Mouse (Mus musculus) myocyte (in vitro differentiated cells): ENCODE results near the gene Kctd17. TPM values are rescaled to one million over a fixed set of nuclear protein-coding genes. Genes with fewer than 3 reads are reported as not detected.

Experiments
- H3K27me3 ChIP-seq: one replicate; pipeline ENCODE4 v1.6.1; 2011; ENCODE audit not compliant: control insufficient read depth, insufficient read depth, insufficient read length
- H3K36me3 ChIP-seq: one replicate; pipeline ENCODE4 v1.6.1; 2011; ENCODE audit not compliant: control insufficient read depth, insufficient read depth
- H3K4me2 ChIP-seq: one replicate; pipeline ENCODE4 v1.6.1; 2011; ENCODE audit warnings: low read depth, control low read depth
- H3K4me3 ChIP-seq: one replicate; pipeline ENCODE4 v1.5.1; 2011; ENCODE audit warnings: mild to moderate bottlenecking, control low read depth, moderate library complexity
- H3K79me2 ChIP-seq: one replicate; pipeline ENCODE4 v1.6.1; 2011; ENCODE audit not compliant: control insufficient read depth, insufficient read depth
- H3ac ChIP-seq: one replicate; pipeline ENCODE4 v1.6.1; 2011; ENCODE audit not compliant: control insufficient read depth, insufficient read length
- CEBPB ChIP-seq: IDR thresholded peaks from 2 replicates; pipeline ENCODE4 v1.6.1; 2011; ENCODE audit warnings: mild to moderate bottlenecking, moderate library complexity; ENCODE audit not compliant: poor library complexity, insufficient read depth, severe bottlenecking
- E2F4 ChIP-seq: IDR thresholded peaks from one replicate; pipeline ENCODE4 v1.6.1; 2011; ENCODE audit warnings: mild to moderate bottlenecking, control low read depth, moderate library complexity; ENCODE audit not compliant: insufficient read depth
- MAX ChIP-seq: IDR thresholded peaks from one replicate; pipeline ENCODE4 v1.6.1; 2011; ENCODE audit warnings: low read depth, mild to moderate bottlenecking, control low read depth
- MYOD1 ChIP-seq, 3 experiments: IDR thresholded peaks; one replicate each; pipeline ENCODE4 v1.6.1; 2011; ENCODE audit warnings: control low read depth in 2 of 3, low read depth in 2 of 3, mild to moderate bottlenecking in 2 of 3, moderate library complexity in 1 of 3; ENCODE audit not compliant: insufficient read length in 2 of 3, control insufficient read depth in 1 of 3
- MYOG ChIP-seq, 3 experiments: IDR thresholded peaks; one replicate each; pipeline ENCODE4 v1.6.1; 2011; ENCODE audit warnings: control low read depth in 2 of 3, low read depth in 2 of 3, mild to moderate bottlenecking in 2 of 3; ENCODE audit not compliant: insufficient read length in 2 of 3, control insufficient read depth in 1 of 3, insufficient read depth in 1 of 3
- POLR2A ChIP-seq: IDR thresholded peaks from one replicate; pipeline ENCODE4 v1.6.1; 2011; ENCODE audit warnings: low read depth, mild to moderate bottlenecking, control low read depth, moderate library complexity; ENCODE audit not compliant: insufficient read length
- POLR2AphosphoS2 ChIP-seq: IDR thresholded peaks from one replicate; pipeline ENCODE4 v1.6.1; 2011; ENCODE audit warnings: low read depth, control low read depth; ENCODE audit not compliant: insufficient read length
- REST ChIP-seq: IDR thresholded peaks from one replicate; pipeline ENCODE4 v1.6.1; 2011; ENCODE audit warnings: mild to moderate bottlenecking, control low read depth, moderate library complexity; ENCODE audit not compliant: insufficient read depth, insufficient read length
- SRF ChIP-seq: IDR thresholded peaks from one replicate; pipeline ENCODE4 v1.6.1; 2011; ENCODE audit warnings: low read depth; ENCODE audit not compliant: control insufficient read depth, insufficient read length
- TCF12 ChIP-seq: IDR thresholded peaks from one replicate; pipeline ENCODE4 v1.6.1; 2011; ENCODE audit warnings: mild to moderate bottlenecking, control low read depth; ENCODE audit not compliant: poor library complexity, insufficient read depth, severe bottlenecking
- TCF3 ChIP-seq: IDR thresholded peaks from one replicate; pipeline ENCODE4 v1.6.1; 2011; ENCODE audit warnings: low read depth, control low read depth; ENCODE audit not compliant: insufficient read length
- USF1 ChIP-seq: IDR thresholded peaks from one replicate; pipeline ENCODE4 v1.6.1; 2011; ENCODE audit warnings: low read depth, mild to moderate bottlenecking, control low read depth, moderate library complexity
- polyA plus RNA-seq: library from polyadenylated mRNA; unstranded; fragments of >200 nt; fragmentation: generic; extraction: Trizol; gene quantifications from one replicate; pipeline ENCODE4 v1.2.1, GENCODE M21; 2012; ENCODE audit warnings: missing spikeins

Gene Kctd17
- 161 TPM for polyA plus RNA-seq

GRCm38 (mm10) chr15:78428391-78429138 is at the start of gene Kctd17:
Gene Kctd17, plus strand, starts transcription at chr15:78428564.
- H3ac ChIP-seq: peak within 1 kb of the TSS; percentile 26
- peaks cover 14% of the 10 kb centered on the region for H3K79me2 ChIP-seq
- H3K4me3 ChIP-seq: peak within 1 kb of the TSS; percentile 46
- H3K27me3 ChIP-seq: peaks cover 15% of the 10 kb centered on the region
- no peak for TF ChIP-seq E2F4
- TF ChIP-seq USF1: no peak
- TF ChIP-seq POLR2AphosphoS2: peak; percentile 73
- TF ChIP-seq SRF: peak; percentile 83
- no peak for TF ChIP-seq MAX
- TF ChIP-seq CEBPB: no peak
- TF ChIP-seq TCF3: no peak
- peak; percentile 79 for TF ChIP-seq POLR2A
- peak in 2 of 3 experiments; percentile 60 to 65 for TF ChIP-seq MYOD1 (IDR thresholded peaks at IDR 0.05; ENCODE audit: control insufficient read depth in 1 of 3, insufficient read length in 2 of 3, low read depth in 2 of 3)
- peak in 2 of 3 experiments; percentile 38 to 49 for TF ChIP-seq MYOG (IDR thresholded peaks at IDR 0.05; ENCODE audit: control insufficient read depth in 1 of 3, insufficient read depth in 1 of 3, insufficient read length in 2 of 3, low read depth in 2 of 3)
- no peak for TF ChIP-seq TCF12
- TF ChIP-seq REST: no peak
- peak within 1 kb of the TSS; percentile 90 for H3K4me2 ChIP-seq
- peaks cover 10% of the 10 kb centered on the region for H3K36me3 ChIP-seq

- H3K36me3 ChIP-seq: no peaks in the 10 kb centered on the region
- no peak overlapping the region for H3K4me3 ChIP-seq
- no peak overlapping the region for H3ac ChIP-seq
- H3K4me2 ChIP-seq: no peak overlapping the region
- TF ChIP-seq MYOG (IDR thresholded peaks at IDR 0.05; ENCODE audit: control insufficient read depth in 1 of 3, insufficient read depth in 1 of 3, insufficient read length in 2 of 3, low read depth in 2 of 3) (no peak), CEBPB (no peak)
- H3K27me3 ChIP-seq: peaks cover 40% of the 10 kb centered on the region
- no peaks in the 10 kb centered on the region for H3K79me2 ChIP-seq
Measured at GRCm38 (mm10) chr15:78380208-78380607, 48.2 kb upstream of the Kctd17 start.

GRCm38 (mm10) chr15:78380741-78381140 is 47.6 kb upstream of the Kctd17 start:
- Histone ChIP-seq H3K36me3 (no peaks in the 10 kb centered on the region), H3K4me2 (no peak overlapping the region), H3K27me3 (peaks cover 37% of the 10 kb centered on the region), H3ac (no peak overlapping the region), H3K4me3 (no peak overlapping the region), H3K79me2 (no peaks in the 10 kb centered on the region)
- no peak for TF ChIP-seq MYOG (IDR thresholded peaks at IDR 0.05; ENCODE audit: control insufficient read depth in 1 of 3, insufficient read depth in 1 of 3, insufficient read length in 2 of 3, low read depth in 2 of 3)
- no peak for TF ChIP-seq MYOD1 (IDR thresholded peaks at IDR 0.05; ENCODE audit: control insufficient read depth in 1 of 3, insufficient read length in 2 of 3, low read depth in 2 of 3)
- TF ChIP-seq REST: no peak
- no peak for TF ChIP-seq POLR2AphosphoS2
- TF ChIP-seq E2F4: no peak
- TF ChIP-seq TCF12: no peak
- TF ChIP-seq POLR2A: no peak
- no peak for TF ChIP-seq SRF
- TF ChIP-seq TCF3: no peak
- no peak for TF ChIP-seq CEBPB
- no peak for TF ChIP-seq USF1
- no peak for TF ChIP-seq MAX

- no peaks in the 10 kb centered on the region for H3K79me2 ChIP-seq
- H3K4me2 ChIP-seq: no peak overlapping the region
- no peak overlapping the region for H3K4me3 ChIP-seq
- no peaks in the 10 kb centered on the region for H3K36me3 ChIP-seq
- peaks cover 38% of the 10 kb centered on the region for H3K27me3 ChIP-seq
- TF ChIP-seq USF1 (no peak), CEBPB (no peak), POLR2AphosphoS2 (no peak), REST (no peak), E2F4 (no peak), MAX (no peak), SRF (no peak), MYOG (IDR thresholded peaks at IDR 0.05; ENCODE audit: control insufficient read depth in 1 of 3, insufficient read depth in 1 of 3, insufficient read length in 2 of 3, low read depth in 2 of 3) (no peak), MYOD1 (IDR thresholded peaks at IDR 0.05; ENCODE audit: control insufficient read depth in 1 of 3, insufficient read length in 2 of 3, low read depth in 2 of 3) (no peak), TCF3 (no peak), POLR2A (no peak), TCF12 (no peak)
- no peak overlapping the region for H3ac ChIP-seq
Measured at GRCm38 (mm10) chr15:78382115-78382514, 46.2 kb upstream of the Kctd17 start.
